In the genomic region with DNA sequence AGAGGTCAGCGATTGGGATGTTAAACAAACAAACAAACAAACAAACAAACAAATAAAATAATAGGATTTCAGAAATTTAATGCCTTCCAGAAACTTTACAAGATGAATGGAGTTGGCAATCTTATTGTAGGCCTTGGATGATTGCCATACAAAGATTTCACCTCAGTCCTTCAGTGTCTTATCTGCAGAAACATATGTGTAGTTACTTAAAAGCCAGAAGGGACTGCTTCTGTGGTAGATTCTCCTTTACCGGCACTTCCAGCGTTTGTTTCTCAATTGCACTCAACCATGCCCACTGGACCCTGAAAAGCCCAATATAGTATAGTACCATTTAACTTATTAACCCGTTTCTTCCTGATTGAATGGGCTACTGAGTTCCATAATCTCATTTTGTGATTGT, we compare ENCODE assay signal across 32 mouse cellular contexts. TPM values are rescaled to one million over a fixed set of nuclear protein-coding genes. Genes with fewer than 3 reads are reported as not detected.
"Had no signal": no experiment of that assay in that cellular context is flagged by ENCODE, and none has a peak within 500 bp of the region (broad histone marks: within the 10 kb centered on the region; RNA-seq: fewer than 3 reads in every experiment).

No protein-coding gene starts in this region.

- DNase-seq: gastrocnemius, adult 2 months; gastrocnemius, postnatal 14 days; gastrocnemius, postnatal 36 days; heart, adult 2 months; heart, postnatal 14 days; heart, postnatal 36 days; kidney, adult 11 months; kidney, adult 8-10 months; kidney, postnatal 10 days; kidney, postnatal 25 days; kidney, postnatal 4 days; liver; liver, embryonic 13.5 days had no signal

- H3K4me2 ChIP-seq: heart, embryonic 11.5 days; heart, embryonic 13.5 days; heart, embryonic 15.5 days; hindbrain, embryonic 13.5 days; hindbrain, embryonic 15.5 days; limb, embryonic 12.5 days; liver, embryonic 11.5 days; liver, embryonic 13.5 days had no signal

- H3K9ac ChIP-seq: heart, embryonic 13.5 days; heart, embryonic 15.5 days; hindbrain, embryonic 13.5 days; hindbrain, embryonic 15.5 days; limb, embryonic 12.5 days; liver, embryonic 13.5 days had no signal

- H3K4me1 ChIP-seq: heart, embryonic 13.5 days; heart, embryonic 15.5 days; hindbrain, embryonic 13.5 days; hindbrain, embryonic 15.5 days; limb, embryonic 10.5 days; limb, embryonic 12.5 days; liver, embryonic 13.5 days had no signal

- H3K9me3 ChIP-seq: heart, embryonic 13.5 days; heart, embryonic 15.5 days; hindbrain, embryonic 13.5 days; hindbrain, embryonic 15.5 days; limb, embryonic 10.5 days; limb, embryonic 12.5 days; liver, embryonic 13.5 days had no signal

- H3K36me3 ChIP-seq: heart, embryonic 13.5 days; heart, embryonic 15.5 days; hindbrain, embryonic 13.5 days; hindbrain, embryonic 15.5 days; limb, embryonic 10.5 days; limb, embryonic 12.5 days; liver, embryonic 13.5 days had no signal

- H3K27ac ChIP-seq: gastrocnemius, adult 2 months; heart, adult 2 months; heart, embryonic 13.5 days; heart, embryonic 15.5 days; hindbrain, embryonic 13.5 days; hindbrain, embryonic 15.5 days; hindbrain, postnatal 0 days; layer of hippocampus, adult 2 months; left cerebral cortex, adult 2 months; limb, embryonic 10.5 days; limb, embryonic 12.5 days; liver, embryonic 13.5 days had no signal

- H3K4me3 ChIP-seq: gastrocnemius, adult 2 months; heart, adult 2 months; heart, embryonic 13.5 days; heart, embryonic 15.5 days; hindbrain, embryonic 13.5 days; hindbrain, embryonic 15.5 days; layer of hippocampus, adult 2 months; left cerebral cortex, adult 2 months; limb, embryonic 10.5 days; limb, embryonic 12.5 days; liver, embryonic 13.5 days had no signal

- H3K27me3 ChIP-seq: heart, embryonic 13.5 days; heart, embryonic 15.5 days; hindbrain, embryonic 13.5 days; hindbrain, embryonic 15.5 days; limb, embryonic 12.5 days; liver, embryonic 13.5 days had no signal

- ATAC-seq: hindbrain, postnatal 0 days; intestine, embryonic 16.5 days had no signal

RNA-seq across cellular contexts. Expression of gene Serpinb5, which starts 32.2 kb away (rescaled TPM):
- total RNA-seq: gastrocnemius, adult 2 months; gastrocnemius, postnatal 14 days; gastrocnemius, postnatal 36 days; heart, adult 2 months; heart, postnatal 36 days; layer of hippocampus, adult 2 months; layer of hippocampus, postnatal 10 days; layer of hippocampus, postnatal 25 days; left cerebral cortex, adult 2 months; left cerebral cortex, postnatal 14 days; left cerebral cortex, postnatal 36 days had no signal
- polyA plus RNA-seq: heart, embryonic 13.5 days; heart, postnatal 0 days; hindbrain, embryonic 11.5 days; hindbrain, embryonic 13.5 days; kidney, embryonic 14.5 days; limb, embryonic 10.5 days; liver, embryonic 11.5 days had no signal
